Mouse (Mus musculus): ENCODE measurements around the gene Kdm5a.

Gene Kdm5a

GRCm38 (mm10) chr6:120472455-120473140 is 108.7 kb downstream of the Kdm5a start:
- no peak for DNase-seq

GRCm38 (mm10) chr6:120473427-120473826 is 109.5 kb downstream of the Kdm5a start:
- peak; percentile 57 to 65 for DNase-seq

- peak; percentile 65 to 75 for DNase-seq
These were observed 111.4 kb downstream of the Kdm5a start for GRCm38 (mm10) chr6:120475288-120475687.

DNA sequence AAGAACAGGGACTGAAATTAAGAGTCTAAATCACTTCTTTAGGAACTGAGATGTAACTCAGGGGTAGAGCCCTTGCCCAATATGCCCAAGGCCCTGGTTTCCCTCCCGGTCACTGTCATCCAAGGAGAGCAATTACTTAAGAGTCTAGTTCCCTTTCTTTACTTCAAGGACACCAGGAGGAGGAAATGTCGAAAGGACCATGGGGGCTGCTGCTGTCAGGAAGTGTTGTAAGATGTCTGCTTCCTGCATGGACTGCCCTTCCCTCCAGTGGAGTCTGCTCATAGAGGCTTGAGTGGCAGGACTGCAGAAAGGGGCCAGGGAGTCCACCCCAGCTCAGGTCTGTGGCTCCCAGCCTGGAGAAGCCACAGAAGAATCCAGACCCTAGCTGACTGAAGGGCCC is 115.4 kb downstream of the Kdm5a start:
- no peak for DNase-seq

GRCm38 (mm10) chr6:120480361-120480760 is 116.4 kb downstream of the Kdm5a start:
- no peak for DNase-seq

- DNase-seq: peak in 1 of 2 experiments; percentile 69
These were observed 117.6 kb downstream of the Kdm5a start for GRCm38 (mm10) chr6:120481538-120481937.

DNA sequence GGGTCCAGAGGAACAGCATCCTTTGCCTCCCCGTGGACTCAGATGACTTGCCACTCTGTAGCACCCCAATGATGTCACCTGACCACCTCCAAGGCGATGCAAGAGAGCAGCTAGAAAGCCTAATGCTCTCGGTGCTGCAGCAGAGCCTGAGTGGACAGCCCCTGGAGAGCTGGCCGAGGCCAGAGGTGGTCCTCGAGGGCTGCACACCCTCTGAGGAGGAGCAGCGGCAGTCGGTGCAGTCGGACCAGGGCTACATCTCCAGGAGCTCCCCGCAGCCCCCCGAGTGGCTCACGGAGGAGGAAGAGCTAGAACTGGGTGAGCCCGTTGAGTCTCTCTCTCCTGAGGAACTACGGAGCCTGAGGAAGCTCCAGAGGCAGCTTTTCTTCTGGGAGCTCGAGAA is 118.1 kb downstream of the Kdm5a start:
- DNase-seq: no peak

DNA sequence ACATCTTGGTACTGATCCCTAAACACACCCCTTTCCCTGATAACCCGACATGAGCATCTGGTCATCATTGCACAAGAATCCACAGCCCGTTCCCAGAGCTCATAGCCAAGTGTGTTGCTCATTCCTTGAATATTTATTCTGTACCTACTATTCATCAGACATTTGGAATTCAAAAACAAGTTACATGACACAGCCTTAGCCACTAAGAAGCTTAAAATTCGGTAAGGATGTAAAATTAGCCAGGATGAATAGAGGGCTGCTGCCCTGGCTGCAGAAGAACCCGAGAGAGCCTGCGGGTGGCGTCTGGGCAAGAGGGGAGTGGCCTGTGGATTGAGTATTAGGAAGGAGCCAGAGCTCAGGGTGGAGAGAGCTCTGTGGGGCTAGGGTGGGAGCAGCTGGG is 118.8 kb downstream of the Kdm5a start:
- no peak for DNase-seq

- peak; percentile 57 to 80 for DNase-seq
These were observed 119.3 kb downstream of the Kdm5a start for GRCm38 (mm10) chr6:120483211-120483626.

- no peak for DNase-seq
These were observed 121.1 kb downstream of the Kdm5a start for GRCm38 (mm10) chr6:120485038-120485437.

- DNase-seq: no peak
These were observed 122.2 kb downstream of the Kdm5a start for GRCm38 (mm10) chr6:120486051-120486510.

GRCm38 (mm10) chr6:120488647-120489046 is 124.7 kb downstream of the Kdm5a start:
- DNase-seq: no peak

- DNase-seq: no peak
These were observed 125.5 kb downstream of the Kdm5a start for GRCm38 (mm10) chr6:120489461-120489860.

GRCm38 (mm10) chr6:120491064-120491463 is 127.1 kb downstream of the Kdm5a start:
- no peak for DNase-seq

DNA sequence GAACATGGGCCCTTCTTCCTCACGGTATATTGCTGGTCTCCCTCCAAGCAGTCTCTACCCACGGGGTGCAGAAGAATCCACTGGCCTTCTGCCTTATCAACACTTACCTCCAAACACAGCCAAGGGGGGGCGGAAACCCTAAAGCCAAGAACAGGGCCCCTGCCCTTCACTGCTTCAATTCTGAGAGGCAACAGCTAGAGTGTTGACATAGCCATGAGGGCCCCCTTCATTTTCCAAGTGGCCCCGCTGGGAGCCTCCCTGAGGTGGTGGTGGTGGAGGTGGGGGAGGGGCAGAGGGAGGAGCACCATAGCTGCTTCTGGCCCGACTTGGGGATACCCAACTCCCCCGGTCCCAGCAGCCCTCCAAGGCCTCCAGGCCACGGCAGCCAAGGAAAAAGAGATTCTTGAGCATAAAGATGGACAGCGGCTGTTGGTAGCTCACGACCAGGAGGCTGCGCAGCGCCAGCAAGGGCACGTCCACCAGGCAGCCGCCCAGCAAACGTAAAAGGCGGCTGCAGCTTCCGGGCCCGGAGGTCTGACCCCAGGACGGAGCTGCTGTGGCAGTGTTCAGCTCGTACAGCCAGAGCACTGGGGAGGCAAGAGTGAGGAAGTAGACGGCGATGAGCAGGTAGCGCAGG is 128.1 kb downstream of the Kdm5a start:
- no peak for DNase-seq

GRCm38 (mm10) chr6:120492499-120493373 is 128.8 kb downstream of the Kdm5a start:
- peak in 1 of 2 experiments; percentile 58 for DNase-seq

GRCm38 (mm10) chr6:120493374-120494181 is 129.7 kb downstream of the Kdm5a start, which contains the start of gene Tmem121b:
Gene Tmem121b (minus strand): TSS chr6:120493807.
- DNase-seq: peak in 1 of 2 experiments; percentile 59
